Mouse (Mus musculus): ENCODE measurements around the gene Sh3bp5. TPM values are rescaled to one million over a fixed set of nuclear protein-coding genes. Genes with fewer than 3 reads are reported as not detected.

Gene Sh3bp5
- polyA plus RNA-seq, 1 experiment = 72.9 TPM

DNA sequence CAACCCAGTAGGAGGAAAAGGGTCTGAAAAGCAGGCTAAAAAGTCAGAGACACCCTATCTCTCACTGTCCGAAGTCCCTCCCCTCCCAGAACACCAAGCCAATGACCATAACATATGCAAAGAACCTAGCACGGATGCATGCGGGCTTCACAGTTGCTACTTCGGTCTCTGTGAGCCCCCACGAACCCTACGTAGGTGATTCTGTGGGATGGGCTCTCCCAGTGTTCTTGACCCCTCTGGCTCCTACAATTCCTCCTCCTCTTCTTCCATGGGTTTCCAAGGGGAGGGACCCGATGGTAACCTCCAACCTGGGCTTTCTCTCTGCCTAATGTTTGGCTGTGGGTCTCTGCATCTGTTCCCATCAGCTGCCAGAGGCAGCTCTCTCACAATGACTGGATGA lies 109.1 kb downstream of the Sh3bp5 start:
- Histone ChIP-seq H3K4me3 (replicated peaks; ENCODE audit: insufficient read depth, low read depth, low read length) (no peak overlapping the region), H3K27ac (ENCODE audit: insufficient read depth, low read length) (no peak overlapping the region), H3K4me1 (ENCODE audit: control insufficient read depth, insufficient read depth, low read length) (no peaks in the 10 kb centered on the region), H3K27me3 (ENCODE audit: control insufficient read depth, insufficient read depth, low read length) (no peaks in the 10 kb centered on the region; the same call in 1 of the 2 replicates)
- 80% methylated on average over 7 of the region's 7 CpGs for WGBS
- DNase-seq = no peak
- TF ChIP-seq CTCF (IDR thresholded peaks at IDR 0.05; ENCODE audit: borderline replicate concordance, insufficient read depth, low read depth, low read length) (no peak), POLR2A (IDR thresholded peaks at IDR 0.05; ENCODE audit: borderline replicate concordance, insufficient read depth, low read length) (no peak)

DNA sequence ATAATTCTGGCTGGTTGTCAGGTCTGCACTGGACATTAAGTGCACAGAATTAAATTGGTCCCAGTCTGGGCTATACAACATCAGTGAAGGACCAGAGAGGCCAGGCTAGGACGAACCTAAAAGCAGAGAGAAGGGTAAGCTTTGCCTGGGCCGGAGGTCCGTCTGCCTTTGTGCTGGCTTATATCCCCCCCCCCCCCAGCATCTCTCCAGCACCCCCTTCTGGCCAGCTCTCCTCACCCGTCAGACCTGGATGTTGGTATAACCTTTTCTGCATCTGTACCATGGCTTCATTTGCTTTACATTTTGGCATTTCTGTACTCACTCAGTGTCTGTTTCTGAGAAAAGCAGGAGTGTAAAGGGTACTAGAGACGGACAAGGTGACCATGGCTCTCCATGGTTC lies 110.3 kb downstream of the Sh3bp5 start:
- 48% methylated on average over 5 of the region's 5 CpGs for WGBS
- Histone ChIP-seq H3K27ac (ENCODE audit: insufficient read depth, low read length) (no peak overlapping the region), H3K4me1 (ENCODE audit: control insufficient read depth, insufficient read depth, low read length) (no peaks in the 10 kb centered on the region), H3K4me3 (replicated peaks; ENCODE audit: insufficient read depth, low read depth, low read length) (no peak overlapping the region), H3K27me3 (ENCODE audit: control insufficient read depth, insufficient read depth, low read length) (no peaks in the 10 kb centered on the region; the same call in 1 of the 2 replicates)
- no peak for DNase-seq
- no peak for TF ChIP-seq CTCF (IDR thresholded peaks at IDR 0.05; ENCODE audit: borderline replicate concordance, insufficient read depth, low read depth, low read length)
- no peak for TF ChIP-seq POLR2A (IDR thresholded peaks at IDR 0.05; ENCODE audit: borderline replicate concordance, insufficient read depth, low read length)

- TF ChIP-seq POLR2A (IDR thresholded peaks at IDR 0.05; ENCODE audit: borderline replicate concordance, insufficient read depth, low read length) (no peak), CTCF (IDR thresholded peaks at IDR 0.05; ENCODE audit: borderline replicate concordance, insufficient read depth, low read depth, low read length) (no peak)
- H3K4me3 ChIP-seq (replicated peaks; ENCODE audit: insufficient read depth, low read depth, low read length) = no peak overlapping the region
- 80% methylated on average over 10 of the region's 10 CpGs for WGBS
- no peaks in the 10 kb centered on the region for H3K4me1 ChIP-seq (ENCODE audit: control insufficient read depth, insufficient read depth, low read length)
- H3K27ac ChIP-seq (ENCODE audit: insufficient read depth, low read length) = no peak overlapping the region
- DNase-seq = no peak
- no peaks in the 10 kb centered on the region; the same call in 1 of the 2 replicates for H3K27me3 ChIP-seq (ENCODE audit: control insufficient read depth, insufficient read depth, low read length)
Measured at GRCm38 (mm10) chr14:31324851-31325250, 111.0 kb downstream of the Sh3bp5 start.

GRCm38 (mm10) chr14:31323849-31324792 lies 111.8 kb downstream of the Sh3bp5 start, which contains the start of gene Dnah1:
Gene Dnah1, minus strand, starts transcription at chr14:31323896.
- WGBS = 36% methylated on average over 28 of the region's 28 CpGs
- no peak within 1 kb of the TSS for H3K4me3 ChIP-seq (replicated peaks; ENCODE audit: insufficient read depth, low read depth, low read length)
- no peaks in the 10 kb centered on the region for H3K4me1 ChIP-seq (ENCODE audit: control insufficient read depth, insufficient read depth, low read length)
- no peaks in the 10 kb centered on the region; the same call in 1 of the 2 replicates for H3K27me3 ChIP-seq (ENCODE audit: control insufficient read depth, insufficient read depth, low read length)
- no peak for DNase-seq
- no peak for TF ChIP-seq CTCF (IDR thresholded peaks at IDR 0.05; ENCODE audit: borderline replicate concordance, insufficient read depth, low read depth, low read length)
- TF ChIP-seq POLR2A (IDR thresholded peaks at IDR 0.05; ENCODE audit: borderline replicate concordance, insufficient read depth, low read length) = no peak
- H3K27ac ChIP-seq (ENCODE audit: insufficient read depth, low read length) = no peak within 1 kb of the TSS

GRCm38 (mm10) chr14:31323189-31323588 lies 112.7 kb downstream of the Sh3bp5 start:
- TF ChIP-seq CTCF (IDR thresholded peaks at IDR 0.05; ENCODE audit: borderline replicate concordance, insufficient read depth, low read depth, low read length) = no peak
- TF ChIP-seq POLR2A (IDR thresholded peaks at IDR 0.05; ENCODE audit: borderline replicate concordance, insufficient read depth, low read length) = no peak
- DNase-seq = no peak
- Histone ChIP-seq H3K4me1 (ENCODE audit: control insufficient read depth, insufficient read depth, low read length) (no peaks in the 10 kb centered on the region), H3K27me3 (ENCODE audit: control insufficient read depth, insufficient read depth, low read length) (no peaks in the 10 kb centered on the region; the same call in 1 of the 2 replicates), H3K4me3 (replicated peaks; ENCODE audit: insufficient read depth, low read depth, low read length) (no peak overlapping the region), H3K27ac (ENCODE audit: insufficient read depth, low read length) (no peak overlapping the region)
- 72% methylated on average over 4 of the region's 4 CpGs for WGBS

- DNase-seq = no peak
- H3K4me3 ChIP-seq (replicated peaks; ENCODE audit: insufficient read depth, low read depth, low read length) = no peak overlapping the region
- TF ChIP-seq CTCF (IDR thresholded peaks at IDR 0.05; ENCODE audit: borderline replicate concordance, insufficient read depth, low read depth, low read length) = no peak
- no peak for TF ChIP-seq POLR2A (IDR thresholded peaks at IDR 0.05; ENCODE audit: borderline replicate concordance, insufficient read depth, low read length)
- H3K27me3 ChIP-seq (ENCODE audit: control insufficient read depth, insufficient read depth, low read length) = no peaks in the 10 kb centered on the region; the same call in 1 of the 2 replicates
- no peak overlapping the region for H3K27ac ChIP-seq (ENCODE audit: insufficient read depth, low read length)
- 77% methylated on average over 3 of the region's 3 CpGs for WGBS
- H3K4me1 ChIP-seq (ENCODE audit: control insufficient read depth, insufficient read depth, low read length) = no peaks in the 10 kb centered on the region
Measured at GRCm38 (mm10) chr14:31322191-31322590, 113.7 kb downstream of the Sh3bp5 start.

- WGBS = 85% methylated on average over 11 of the region's 11 CpGs
- Histone ChIP-seq H3K27me3 (ENCODE audit: control insufficient read depth, insufficient read depth, low read length) (no peaks in the 10 kb centered on the region; the same call in 1 of the 2 replicates), H3K27ac (ENCODE audit: insufficient read depth, low read length) (no peak overlapping the region), H3K4me3 (replicated peaks; ENCODE audit: insufficient read depth, low read depth, low read length) (no peak overlapping the region), H3K4me1 (ENCODE audit: control insufficient read depth, insufficient read depth, low read length) (no peaks in the 10 kb centered on the region)
- DNase-seq = no peak
- TF ChIP-seq CTCF (IDR thresholded peaks at IDR 0.05; ENCODE audit: borderline replicate concordance, insufficient read depth, low read depth, low read length) = no peak
Measured at GRCm38 (mm10) chr14:31321181-31321580, 114.7 kb downstream of the Sh3bp5 start.

- Histone ChIP-seq H3K27ac (ENCODE audit: insufficient read depth, low read length) (no peak overlapping the region), H3K27me3 (ENCODE audit: control insufficient read depth, insufficient read depth, low read length) (no peaks in the 10 kb centered on the region; the same call in 1 of the 2 replicates), H3K4me3 (replicated peaks; ENCODE audit: insufficient read depth, low read depth, low read length) (no peak overlapping the region), H3K4me1 (ENCODE audit: control insufficient read depth, insufficient read depth, low read length) (no peaks in the 10 kb centered on the region)
- TF ChIP-seq CTCF (IDR thresholded peaks at IDR 0.05; ENCODE audit: borderline replicate concordance, insufficient read depth, low read depth, low read length) (no peak), POLR2A (IDR thresholded peaks at IDR 0.05; ENCODE audit: borderline replicate concordance, insufficient read depth, low read length) (no peak)
- WGBS = 86% methylated on average over 10 of the region's 10 CpGs
- no peak for DNase-seq
Measured at GRCm38 (mm10) chr14:31319546-31319945, 116.3 kb downstream of the Sh3bp5 start.

All from cerebellum, adult 2 months (tissue).